Mouse (Mus musculus) C2C12 (cell line): Measurements from ENCODE around the gene Trip11.

ENCODE experiments used
- CEBPB ChIP-seq: IDR thresholded peaks from one replicate; pipeline ENCODE4 v1.6.1; 2011; ENCODE audit warnings: low read depth, mild to moderate bottlenecking, control low read depth, moderate library complexity
- CTCF ChIP-seq: IDR thresholded peaks from one replicate; pipeline ENCODE4 v1.5.1; 2011; ENCODE audit not compliant: control insufficient read depth, insufficient read depth, insufficient read length
- FOSL1 ChIP-seq: IDR thresholded peaks from one replicate; pipeline ENCODE4 v1.8.0; 2011; ENCODE audit warnings: mild to moderate bottlenecking, low read length; ENCODE audit not compliant: poor library complexity, insufficient read depth, severe bottlenecking

- TF ChIP-seq CTCF = no peak
- no peak for TF ChIP-seq CEBPB
- TF ChIP-seq FOSL1 = no peak
These were observed 119.8 kb downstream of the Trip11 start for GRCm38 (mm10) chr12:101793221-101793621.
